Mouse (Mus musculus) lung, postnatal 4 days (tissue): ENCODE results near the gene Asb16.

Experiments used
- DNase-seq, 2 experiments: peaks; one replicate each; pipeline ENCODE4 v3.0.0; 2021

Gene Asb16

DNA sequence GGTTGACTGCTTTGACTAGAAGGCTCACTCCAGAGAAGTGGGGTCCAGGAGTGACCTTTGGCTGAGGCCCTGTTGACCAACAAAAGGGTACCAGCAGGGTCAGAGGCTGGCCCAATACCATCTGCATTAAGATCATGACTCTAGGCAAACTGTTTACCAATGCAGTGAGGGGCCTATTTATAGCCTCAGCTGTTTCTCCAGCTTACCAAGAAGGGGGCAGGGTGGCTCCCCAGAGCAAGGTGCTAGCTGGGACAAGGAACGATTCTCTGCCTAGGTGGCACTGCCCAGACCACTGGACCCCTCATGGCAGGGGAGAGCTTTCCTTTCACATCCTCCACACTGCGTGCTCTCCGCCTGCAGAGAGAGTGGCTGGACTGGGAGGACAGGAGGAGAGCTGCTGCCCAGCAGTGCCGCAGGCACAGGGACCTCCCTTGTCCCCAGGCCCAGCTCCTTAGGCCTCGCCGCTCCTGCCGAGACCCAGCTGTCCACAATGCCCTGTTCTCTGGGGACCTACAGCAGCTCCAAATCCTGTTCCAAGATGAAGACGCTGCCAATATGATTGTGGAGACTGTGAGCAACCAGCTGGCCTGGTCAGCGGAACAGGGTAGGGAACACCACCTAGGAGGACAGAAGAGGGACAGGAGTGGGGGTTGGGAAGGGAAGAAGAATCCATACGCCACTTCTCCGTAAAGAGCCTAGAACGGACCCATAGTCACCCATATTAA is at the start of gene Asb16:
Asb16 (plus strand) TSS at position 224 of the 725 bp plus-strand sequence.
- DNase-seq, result no peak

DNA sequence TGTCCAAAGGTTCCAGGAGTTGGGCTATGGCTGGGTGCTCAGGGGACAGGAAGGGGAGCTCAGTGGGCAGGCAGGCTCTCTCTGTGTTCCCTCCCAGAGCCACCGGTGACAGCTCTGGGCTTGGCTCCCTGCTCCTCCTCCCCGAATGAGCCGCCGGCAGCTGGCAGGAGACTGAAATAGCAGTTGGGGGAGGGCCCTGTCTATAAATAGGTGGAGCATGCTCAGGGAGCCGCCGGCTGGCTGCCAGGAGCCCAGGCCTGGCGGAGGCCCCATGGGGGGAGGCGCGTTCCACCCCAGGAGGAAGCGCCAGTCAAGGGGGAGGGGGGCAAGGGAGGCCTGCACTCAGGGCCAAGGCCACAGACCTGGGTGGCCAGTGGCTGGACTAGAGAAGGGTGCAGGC is 49.8 kb upstream of the Asb16 start:
- peak; percentile 95 to 98 for DNase-seq

DNA sequence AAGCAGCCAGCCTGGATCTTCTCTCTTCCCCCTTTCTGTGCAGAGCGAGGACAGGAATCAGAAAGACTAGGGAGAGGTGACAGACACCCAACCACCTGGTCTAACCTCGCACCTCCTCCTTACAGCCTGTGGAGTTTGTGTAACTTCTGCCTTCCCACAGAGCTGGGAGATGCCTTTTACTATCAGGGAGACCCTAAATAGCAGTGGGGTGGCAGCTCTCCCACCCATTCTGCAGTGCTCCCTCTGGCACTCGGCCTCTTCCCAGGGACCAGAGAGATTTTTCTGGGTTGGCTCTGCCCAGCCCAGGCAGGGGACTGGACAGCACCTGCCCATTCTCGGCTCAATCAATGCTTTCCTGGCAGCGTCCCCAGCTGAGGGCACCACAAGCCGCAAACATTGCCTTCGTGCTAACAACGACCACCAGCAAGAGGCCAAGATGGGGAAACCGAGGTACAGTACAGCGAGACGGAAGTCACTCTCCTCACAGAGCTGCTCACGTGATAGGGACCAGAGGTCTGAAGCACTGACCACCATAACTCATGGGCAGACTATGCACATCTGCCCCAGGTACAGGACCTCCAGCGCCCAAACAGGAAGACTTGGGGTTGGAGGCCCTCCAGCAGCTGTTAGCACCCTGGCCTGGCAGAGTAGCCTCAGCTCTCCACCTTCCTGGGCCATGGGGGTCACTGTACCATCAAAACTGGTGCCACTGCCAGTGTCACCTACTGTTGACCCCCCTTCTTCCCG is 49.1 kb upstream of the Asb16 start:
- peak in 1 of 2 experiments; percentile 37 for DNase-seq

DNA sequence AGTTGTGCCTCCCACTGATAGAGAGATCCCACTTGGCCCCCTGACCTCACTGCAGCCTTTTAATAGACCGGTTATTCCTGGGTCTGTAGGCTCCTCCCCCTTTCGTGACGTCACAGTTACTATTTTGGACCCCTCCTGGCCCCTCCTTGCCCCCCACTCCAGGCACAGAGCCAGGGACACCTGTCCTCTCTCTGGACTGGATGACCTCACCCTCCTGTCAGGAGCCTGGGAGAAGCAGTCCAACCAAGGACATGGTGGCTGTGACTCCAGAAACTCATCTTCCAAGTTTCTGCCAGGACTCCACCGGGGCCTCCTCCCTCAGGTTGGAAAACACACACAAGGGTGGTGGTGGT is 48.6 kb upstream of the Asb16 start:
- peak in 1 of 2 experiments; percentile 34 for DNase-seq

DNA sequence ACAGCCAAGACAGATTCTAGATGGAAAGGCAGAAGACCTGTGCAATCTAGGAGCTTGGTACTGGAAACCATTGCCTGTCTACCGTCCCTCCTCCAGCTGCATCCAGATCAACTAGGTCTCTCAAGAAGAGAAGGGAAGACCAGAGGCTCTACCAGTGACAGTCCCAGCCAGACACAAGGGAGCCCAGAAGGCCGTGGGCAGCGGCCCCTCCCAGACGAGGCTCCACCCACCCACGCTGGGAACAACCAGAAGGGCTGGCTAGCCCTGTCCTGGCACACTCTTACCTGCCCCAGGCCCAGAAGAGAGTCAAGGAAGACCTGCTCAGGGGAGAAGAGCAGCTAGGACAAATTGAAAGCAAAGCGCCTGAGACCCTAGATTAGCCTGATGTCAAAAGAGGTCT is 48.1 kb upstream of the Asb16 start:
- DNase-seq, result peak in 1 of 2 experiments; percentile 23

DNA sequence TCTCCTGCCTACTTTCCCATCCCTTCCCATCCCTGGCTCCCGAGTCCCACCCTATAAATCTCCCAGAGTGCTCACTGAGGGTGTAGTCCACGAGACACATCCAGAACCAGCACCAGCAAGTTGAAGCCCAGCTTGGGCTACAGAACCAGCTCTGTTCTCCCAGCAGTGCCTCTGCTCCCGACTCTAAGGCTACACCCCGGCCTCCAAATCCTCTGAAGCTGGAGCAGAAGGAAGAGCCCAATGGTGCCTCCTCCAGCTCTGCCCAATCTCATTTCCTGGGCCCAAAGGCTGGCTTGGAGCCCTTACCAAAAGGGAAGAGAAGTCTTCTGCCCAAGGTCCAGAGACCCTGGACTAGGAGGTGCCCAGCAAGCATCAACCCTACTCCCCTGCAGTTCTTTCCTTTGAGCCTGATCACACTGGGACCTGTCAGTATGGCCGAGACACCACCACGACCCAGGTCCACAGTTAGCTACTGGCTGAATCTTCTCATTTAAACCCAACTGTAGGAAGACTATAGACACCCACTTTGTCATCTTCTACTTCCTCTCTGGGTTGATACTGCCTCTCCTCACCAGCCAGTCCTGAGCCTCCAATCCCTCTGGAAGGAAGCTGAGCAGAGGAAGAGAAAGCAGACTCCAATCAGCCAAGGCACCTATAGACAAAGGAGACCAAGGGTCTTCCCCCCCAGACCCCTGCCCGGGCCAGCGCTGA is 47.1 kb upstream of the Asb16 start:
- no peak for DNase-seq

DNA sequence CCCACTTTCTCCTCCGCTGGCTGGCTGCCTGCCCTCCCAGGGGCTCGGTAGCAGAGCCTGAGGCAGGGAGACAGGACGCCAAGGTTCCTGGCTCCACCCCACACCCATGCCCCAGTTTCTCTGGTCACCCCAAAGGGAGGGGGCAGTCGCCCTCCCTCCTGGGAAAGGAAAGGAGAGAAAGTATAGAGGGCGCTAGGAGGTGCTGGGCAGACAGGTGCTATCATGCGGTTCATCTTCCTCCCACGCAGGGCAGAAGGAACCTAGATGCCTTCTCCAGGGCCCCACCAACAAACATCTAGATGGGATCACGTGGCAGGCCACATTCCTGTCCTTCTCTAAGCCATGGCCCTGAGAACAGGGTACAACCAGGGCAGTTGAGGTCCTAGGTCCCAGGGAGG is 46.6 kb upstream of the Asb16 start:
- DNase-seq, result peak in 1 of 2 experiments; percentile 23

DNA sequence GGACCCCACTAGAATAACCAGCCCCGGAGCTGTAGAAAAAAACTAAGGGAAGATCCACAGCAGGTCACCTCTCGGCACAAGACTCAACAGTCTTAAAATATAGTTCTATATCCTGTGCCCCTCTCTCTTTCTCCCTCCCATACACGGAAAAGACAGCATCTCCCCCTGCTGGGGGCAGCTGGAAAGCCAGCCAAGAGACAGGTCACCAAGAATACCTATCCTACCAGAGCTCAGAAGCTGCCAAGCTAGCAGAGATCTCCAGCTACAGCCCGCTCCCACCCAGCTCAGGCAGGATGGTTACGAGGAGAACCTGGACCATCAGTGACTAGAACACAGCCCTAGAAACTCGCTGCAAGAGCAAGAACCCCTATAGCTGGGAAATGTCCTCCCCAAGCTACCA is 45.4 kb upstream of the Asb16 start:
- peak; percentile 70 to 77 for DNase-seq

DNA sequence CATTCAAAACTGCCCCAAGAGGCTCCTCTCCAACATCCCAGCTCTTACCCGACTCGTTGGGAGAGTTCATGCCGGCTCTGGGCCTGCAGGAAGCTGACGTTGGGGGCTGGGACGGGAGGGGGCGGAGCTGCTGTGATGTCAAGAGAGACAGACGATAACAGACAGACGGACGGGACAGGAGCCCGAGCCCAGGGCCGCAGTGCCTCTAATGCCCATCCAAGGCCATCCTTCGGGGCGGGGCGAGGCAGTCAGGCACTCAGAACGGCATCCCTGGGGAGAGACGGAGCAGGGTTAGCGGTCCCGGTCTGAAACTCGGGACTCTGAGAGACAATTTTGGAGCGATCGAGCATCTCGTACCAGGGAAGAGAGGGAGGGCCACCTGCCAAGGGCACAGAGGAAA is 43.9 kb upstream of the Asb16 start:
- peak in 1 of 2 experiments; percentile 52 for DNase-seq

DNA sequence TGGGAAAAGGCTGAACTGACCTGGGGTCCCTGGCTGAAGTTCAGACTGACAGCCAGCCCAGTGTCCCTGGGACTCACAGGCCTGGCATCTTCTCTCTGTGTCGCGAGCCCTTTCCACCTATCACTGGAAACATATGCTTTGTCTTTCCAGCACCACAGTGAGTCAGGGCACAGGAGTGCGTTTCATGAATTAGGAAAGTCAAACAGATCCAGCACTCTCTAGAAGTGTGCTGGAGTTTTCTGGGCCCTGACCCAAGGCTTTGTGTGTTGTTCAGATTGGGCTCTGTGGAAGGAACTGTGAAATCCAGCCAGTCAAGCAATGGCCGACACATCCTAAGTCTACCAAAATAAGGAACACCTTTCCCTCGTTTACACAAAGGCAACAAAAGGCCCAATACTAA is 43.3 kb upstream of the Asb16 start:
- peak in 1 of 2 experiments; percentile 54 for DNase-seq

DNA sequence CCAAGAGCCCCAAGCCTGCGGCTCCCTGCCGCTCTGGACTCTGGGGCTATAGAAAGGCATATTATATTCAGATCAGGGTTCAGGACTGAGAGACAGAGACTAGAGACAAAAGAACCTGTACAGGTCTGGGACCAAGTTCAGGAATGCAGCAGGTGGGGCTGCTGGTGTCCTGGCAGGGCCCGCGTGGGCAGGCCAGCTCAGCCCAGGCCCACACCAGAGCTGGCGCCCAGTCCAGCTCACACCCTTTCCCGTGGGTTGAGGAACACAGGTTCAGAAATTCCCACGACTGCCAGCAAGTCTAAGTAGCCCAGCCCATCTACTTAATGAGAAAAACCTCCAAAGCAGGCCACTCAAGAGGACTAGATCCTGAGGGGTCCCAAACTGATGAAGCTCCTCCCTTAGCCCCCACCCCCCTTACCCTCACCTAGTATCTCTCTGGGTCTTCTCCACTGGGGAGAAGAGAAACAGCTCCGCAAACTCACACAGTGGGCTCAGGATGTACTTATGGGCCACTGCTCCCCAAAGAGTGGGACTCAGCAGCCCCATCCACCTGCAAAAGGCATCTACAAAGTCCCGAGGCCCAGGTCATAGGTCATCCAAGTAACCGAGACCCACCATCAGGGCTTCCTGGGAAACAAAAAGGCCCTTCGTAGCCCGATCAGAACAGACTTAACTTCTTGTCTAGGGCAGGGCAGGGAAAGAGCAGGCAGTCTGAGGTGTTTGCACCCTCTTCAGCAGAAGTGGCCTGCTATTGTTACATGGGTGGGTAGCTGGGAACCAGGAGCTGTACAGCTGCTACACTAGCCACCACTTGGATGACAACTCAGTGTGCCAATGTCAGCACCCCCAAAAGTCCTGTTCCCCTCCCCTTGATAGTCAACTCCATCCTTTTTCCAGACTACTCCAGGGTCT is 42.2 kb upstream of the Asb16 start:
- peak in 1 of 2 experiments; percentile 32 for DNase-seq

DNA sequence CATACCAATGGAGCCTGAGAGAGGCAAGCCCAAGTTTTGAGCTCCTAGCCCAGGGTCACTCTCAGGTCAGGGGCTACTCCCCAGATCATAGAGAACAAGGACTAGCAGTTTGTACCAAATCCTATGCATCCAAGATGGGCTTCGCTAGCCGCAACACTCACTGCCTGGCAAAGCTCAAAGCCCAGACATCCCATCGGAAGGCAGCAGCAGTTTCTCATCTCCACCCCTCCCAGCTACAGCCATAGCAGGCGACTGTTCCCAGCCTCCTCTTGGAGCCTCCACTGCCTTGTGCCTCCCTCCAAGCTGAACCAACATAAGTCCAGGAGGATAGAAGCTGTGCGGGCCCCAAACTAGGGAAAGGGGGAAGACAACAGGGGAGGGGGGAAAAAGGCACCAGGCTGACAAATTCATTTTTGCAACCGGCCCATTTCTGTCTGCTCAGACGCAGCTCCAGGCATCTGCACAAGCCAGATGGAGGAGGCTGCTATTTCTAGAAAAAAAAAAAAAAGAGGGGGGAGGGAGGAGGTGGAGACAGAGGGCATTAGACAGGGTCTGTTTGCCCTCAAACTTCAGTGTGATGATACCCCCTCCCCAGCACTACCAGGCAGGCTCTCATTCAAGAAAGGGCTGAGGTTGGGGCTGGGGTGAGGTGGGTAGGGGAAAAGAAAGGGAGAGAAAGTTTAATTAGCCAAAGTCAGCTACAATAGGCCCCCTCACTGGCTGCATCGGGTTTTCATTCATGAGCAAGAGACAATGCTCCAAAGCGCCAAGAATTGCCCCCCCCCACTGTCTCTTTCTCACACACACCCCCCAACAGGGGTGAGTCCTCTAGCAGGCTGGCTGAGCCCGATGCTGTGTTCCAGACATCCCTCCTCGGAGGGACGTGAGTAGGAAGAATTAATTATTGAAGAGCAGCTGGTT is 41.0 kb upstream of the Asb16 start:
- DNase-seq, result peak in 1 of 2 experiments; percentile 30

DNA sequence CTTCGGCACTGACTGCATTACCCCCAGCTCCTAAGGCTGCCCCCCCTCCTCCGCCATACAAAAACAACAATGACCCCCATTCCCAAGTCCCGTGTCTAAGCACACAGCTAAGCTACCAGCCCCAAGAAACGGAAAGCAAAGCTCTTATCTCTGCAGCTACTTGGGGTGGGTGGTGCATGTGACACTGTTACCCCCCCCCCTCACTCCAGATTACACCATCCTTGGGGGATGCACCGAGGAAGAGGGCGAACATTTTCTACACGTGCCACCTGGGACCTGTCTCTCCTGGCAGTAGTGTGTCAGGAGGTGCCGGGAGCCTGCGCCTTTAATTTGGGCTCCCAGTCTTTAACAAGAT is 40.4 kb upstream of the Asb16 start:
- DNase-seq, result no peak

DNA sequence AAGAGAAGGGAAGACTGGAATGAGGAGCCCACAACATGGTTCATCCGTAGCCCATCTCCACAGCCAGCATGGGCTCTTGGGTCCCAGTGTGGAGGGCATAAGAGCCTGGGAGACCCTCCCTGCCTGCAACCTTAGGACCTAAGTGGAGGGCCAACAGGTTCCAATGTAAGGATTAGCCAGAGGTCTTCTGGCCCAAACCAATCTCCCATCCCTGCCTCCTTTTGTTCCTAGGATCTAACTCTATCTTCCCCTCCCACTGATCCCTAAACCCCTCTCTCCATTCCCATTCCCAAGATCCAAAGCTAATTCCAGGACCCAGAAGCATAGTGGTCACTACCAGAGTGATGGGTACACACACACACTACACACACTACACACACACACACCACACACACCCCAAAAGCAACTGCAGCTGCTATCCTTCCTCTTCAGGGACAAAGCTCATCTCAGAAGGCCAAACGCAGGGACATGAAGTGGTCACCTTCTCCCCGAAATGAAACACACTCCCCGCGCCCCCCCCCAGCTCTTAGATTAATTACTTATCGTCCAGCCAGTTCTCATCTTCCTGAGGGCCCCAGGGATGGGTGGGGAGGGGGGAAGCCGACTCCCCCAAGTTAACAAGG is 39.8 kb upstream of the Asb16 start:
- no peak for DNase-seq

DNA sequence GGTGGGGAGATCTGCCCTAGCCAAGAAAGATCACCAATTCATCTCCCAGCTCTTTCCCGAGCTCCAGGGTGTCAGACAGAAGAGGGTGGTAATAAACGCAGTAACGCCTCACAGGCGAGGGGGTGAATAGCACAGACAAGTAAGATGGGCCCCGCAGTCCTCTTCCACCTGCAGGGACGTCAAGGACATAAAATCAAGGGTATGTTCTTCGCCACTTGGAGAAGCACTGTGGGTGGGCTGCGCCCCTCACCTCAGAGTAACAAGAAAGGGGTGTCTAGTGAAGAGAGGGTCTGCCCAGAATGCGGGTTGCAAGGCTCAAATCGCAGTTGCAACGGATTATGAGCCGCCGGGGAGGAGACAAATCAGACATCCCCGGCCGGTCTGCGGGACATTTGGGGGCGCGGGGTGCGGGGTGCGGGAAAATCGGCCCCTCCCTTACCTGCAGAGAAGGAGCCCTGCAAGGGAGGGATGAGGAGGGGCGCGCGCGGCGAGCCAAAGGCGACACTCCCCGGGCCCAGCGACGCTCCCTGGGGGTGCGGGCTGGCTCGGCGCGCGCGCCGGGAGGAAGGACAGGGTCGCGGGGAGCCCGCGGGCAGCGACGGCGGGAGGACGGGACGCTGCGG is 39.1 kb upstream of the Asb16 start:
- peak in 1 of 2 experiments; percentile 27 for DNase-seq

DNA sequence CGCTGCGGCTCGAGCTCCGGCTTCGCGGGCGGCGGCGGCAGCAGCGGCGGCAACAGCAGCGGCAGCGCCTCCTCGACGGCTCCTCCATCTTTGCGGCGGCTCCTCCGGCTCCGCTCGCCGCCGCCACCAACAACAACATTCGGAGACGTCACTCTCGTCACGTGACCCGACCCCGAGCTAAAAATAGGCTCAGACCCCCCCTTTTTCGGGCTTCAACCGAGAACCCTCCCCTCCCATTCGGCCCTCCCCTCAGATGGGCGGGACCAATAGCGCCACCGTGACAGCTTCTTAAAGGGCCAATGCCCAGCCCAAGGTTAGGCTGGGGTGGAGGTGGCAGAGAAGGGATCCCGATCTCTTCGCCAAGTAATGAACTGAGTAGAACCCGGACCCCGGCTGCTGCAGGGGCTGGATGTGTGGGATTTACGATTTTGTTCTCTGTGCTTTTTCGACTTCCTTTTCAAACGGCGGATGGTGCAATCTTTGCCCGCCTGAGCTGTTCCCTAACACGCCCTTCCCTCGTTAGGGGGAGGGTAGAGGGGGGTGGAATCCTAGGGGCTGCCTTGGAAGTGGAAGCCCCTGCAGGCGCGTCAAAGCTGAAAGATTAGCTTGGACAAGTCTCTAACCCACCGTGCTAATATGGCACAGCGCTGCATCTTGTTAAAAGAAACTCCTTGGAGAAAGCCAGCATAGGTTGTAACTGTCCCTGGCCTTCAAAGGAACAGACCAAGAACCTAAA is 38.4 kb upstream of the Asb16 start, which contains the start of gene Hdac5:
Hdac5 (minus strand) TSS at position 161 of the 736 bp plus-strand sequence.
- DNase-seq, result peak; percentile 97 to 98

DNA sequence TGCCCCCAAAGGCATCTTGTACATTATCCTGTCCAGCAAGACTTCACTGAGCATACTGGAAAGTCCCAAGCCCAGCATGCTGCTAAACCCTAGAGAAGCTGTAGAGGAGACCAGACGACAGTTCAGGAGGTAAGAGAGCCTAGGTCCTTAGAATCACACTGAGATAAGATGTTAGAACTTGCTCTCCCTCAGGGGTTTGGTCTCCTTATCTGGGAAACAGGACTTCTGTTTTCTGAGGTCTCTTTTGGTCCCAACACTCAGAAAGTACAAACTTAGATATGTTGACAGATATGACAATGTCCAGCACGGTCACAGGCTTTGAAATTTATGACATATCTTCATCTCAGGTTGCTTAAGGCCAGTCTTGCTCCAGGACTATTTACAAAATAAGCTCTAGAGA is 32.5 kb upstream of the Asb16 start:
- no peak for DNase-seq

DNA sequence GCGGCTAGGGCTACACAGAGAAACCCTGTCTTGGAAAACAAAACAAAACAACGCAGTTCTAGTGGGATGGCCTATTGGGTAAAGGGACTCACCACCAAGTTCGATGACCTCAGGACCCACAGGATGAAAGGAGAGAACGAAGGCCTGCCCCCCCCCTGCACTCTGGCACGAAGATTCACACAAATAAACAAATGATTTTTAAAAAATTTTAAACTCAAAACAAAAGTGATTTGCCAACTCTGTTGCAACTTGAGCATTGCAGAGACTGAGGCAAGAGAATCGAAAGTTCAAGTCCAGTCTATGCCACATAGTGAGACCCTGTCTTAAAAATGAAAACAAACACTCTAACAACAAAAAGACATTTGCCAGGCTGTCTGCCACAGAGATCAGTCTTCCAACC is 27.9 kb upstream of the Asb16 start:
- DNase-seq, result no peak

DNA sequence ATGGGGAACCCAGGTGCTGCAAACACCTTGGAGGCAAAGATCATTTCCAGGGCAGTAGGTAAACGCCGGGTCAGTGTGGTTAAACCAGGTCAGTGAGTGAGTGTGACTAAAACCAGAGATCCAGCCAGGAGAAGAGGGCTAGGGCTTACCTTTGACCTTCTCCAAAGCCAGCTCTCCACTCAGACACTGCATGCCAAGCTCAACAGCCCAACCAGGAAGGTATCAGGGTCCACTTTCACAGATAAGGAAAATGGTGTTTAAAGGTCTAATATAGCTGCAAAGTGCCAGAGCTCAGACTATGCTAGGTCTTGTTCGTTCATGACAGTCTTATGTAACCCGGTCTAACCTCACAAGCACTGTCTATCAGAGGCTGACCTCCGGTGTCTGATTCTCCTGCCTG is 27.3 kb upstream of the Asb16 start:
- DNase-seq, result no peak

DNA sequence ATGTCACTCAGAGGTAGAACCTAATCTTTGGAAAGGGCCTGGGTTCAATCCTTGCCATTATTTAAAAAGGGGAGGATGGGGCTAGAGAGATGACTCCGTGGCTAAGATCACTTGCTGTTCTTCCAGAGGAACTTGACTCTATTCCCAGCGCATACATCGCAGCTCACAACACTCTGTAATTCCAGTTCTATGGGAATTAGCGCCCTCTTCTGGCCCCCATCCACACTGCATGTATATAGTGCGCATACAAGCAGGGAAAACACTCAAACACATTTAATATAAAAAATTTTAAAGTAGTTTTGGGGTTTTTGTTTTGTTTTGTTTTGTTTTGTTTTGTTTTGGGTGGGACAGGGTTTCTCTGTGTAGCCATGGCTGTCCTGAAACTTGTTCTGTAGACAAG is 26.7 kb upstream of the Asb16 start:
- no peak for DNase-seq
